Mouse (Mus musculus): ENCODE measurements around the gene Pcgf1.

Gene Pcgf1

DNA sequence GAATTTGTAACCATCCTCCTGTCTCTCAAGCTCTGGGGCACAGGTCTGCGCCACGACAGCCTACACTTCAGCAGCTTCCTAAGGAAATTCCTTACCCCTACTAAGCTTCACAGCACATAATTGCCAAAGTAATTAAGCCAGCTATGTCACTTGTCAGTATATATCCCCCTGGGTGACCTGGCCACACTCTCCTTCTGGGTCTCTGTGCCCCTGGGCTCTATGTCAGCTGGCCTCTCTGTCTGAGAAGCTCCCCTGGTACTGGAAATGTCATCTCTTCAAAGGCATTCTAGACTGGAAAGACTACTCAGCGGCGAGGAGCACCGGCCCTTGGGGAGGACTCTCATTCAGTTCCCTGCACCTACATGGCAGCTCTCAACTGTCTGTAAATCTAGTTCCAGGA, 45.3 kb downstream of the Pcgf1 start:
- DNase-seq (ENCODE audit: low spot score in 2 of 2) = no peak

DNA sequence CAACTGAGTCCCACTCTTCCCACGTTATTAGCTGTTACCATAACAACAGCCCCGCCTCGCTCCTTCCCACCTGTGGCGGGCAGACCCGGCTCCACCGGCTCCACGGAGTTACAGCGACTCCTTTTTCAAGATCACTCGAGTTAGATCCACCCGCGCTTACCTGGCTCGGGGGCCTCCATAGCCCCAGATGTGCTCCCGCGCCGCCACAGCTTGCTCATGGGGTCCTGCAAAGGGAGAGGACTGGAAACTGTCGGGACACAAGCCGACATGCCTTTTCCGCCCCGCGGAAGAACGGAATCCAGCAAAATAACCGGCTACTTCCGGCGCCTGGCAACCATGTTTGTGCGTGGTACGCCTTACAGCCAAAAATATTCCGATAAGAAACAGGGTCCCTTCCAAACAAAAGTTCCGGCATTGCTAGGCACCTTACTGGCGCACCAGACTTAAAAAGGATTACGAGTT, 47.2 kb downstream of the Pcgf1 start:
- DNase-seq (ENCODE audit: low spot score in 2 of 2) = peak; percentile 91 to 93

DNA sequence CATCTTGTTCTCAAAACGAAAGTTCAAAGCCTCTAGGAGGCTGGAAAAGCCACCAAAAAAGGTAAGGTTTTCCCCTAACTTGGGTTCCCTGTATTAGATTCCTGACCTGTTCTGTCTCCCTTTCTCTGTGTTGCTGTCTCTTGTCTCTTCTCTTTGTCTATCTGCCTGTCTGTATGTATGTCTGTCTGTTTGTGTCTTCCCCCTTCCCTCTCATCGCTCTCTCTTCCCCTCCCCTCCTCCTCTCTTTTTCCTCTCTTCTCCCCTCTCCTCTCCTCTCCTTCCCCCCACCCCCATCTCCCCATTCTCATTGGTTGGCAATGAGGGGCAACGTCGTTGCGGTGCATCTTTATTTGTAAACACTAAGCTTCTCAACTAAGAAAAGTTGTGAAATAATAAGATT, 47.7 kb downstream of the Pcgf1 start, which contains the start of gene Ino80b:
Gene Ino80b (minus strand): TSS at position 101 of the 400 bp plus-strand sequence.
- DNase-seq (ENCODE audit: low spot score in 2 of 2) = no peak

DNA sequence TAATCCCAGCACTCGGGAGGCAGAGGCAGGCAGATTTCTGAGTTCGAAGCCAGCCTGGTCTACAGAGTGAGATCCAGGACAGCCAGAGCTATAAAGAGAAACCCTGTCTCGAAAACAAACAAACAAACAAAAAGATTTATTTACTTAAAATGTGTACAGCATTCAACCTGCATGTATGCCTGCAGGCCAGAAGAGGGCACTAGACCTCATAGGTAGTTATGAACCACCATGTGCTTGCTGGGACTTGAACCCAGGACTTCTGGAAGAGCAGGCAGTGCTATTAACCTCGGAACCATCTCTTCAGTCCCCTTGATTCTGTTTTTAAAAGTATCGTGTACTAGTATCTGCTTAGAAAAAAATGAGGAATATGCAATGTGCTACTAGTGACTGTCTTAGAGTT, 49.8 kb downstream of the Pcgf1 start:
- DNase-seq (ENCODE audit: low spot score in 2 of 2) = no peak
